Mouse (Mus musculus): Measurements from ENCODE around the gene Plekha7. TPM values are rescaled to one million over a fixed set of nuclear protein-coding genes. Genes with fewer than 3 reads are reported as not detected.

Plekha7 gene
- polyA plus RNA-seq, 1 experiment from 2014 or later: 4.2 TPM

GRCm38 (mm10) chr7:116223010-116223783 is 85.0 kb downstream of the Plekha7 start:
- Histone ChIP-seq H3K27ac (ENCODE audit: low read length) (no peak overlapping the region), H3K4me2 (ENCODE audit: low read depth, low read length) (no peak overlapping the region)
- ATAC-seq (ENCODE audit: low read depth): no peak

GRCm38 (mm10) chr7:116222288-116223009 is 85.7 kb downstream of the Plekha7 start:
- H3K4me2 ChIP-seq (ENCODE audit: low read depth, low read length): no peak overlapping the region
- H3K9me3 ChIP-seq (replicated peaks; ENCODE audit: control insufficient read depth, low read length): no peaks in the 10 kb centered on the region
- no peak overlapping the region for H3K27ac ChIP-seq (ENCODE audit: low read length)
- ATAC-seq (ENCODE audit: low read depth): peak; percentile 86
- H3K27me3 ChIP-seq (ENCODE audit: control insufficient read depth, insufficient read depth, low read depth, low read length): no peaks in the 10 kb centered on the region
- H3K36me3 ChIP-seq (ENCODE audit: control insufficient read depth, insufficient read depth): no peaks in the 10 kb centered on the region
- H3K4me1 ChIP-seq (ENCODE audit: control insufficient read depth, low read depth, low read length): peaks cover 2% of the 10 kb centered on the region; the same call in 1 of the 2 replicates
- no peak overlapping the region for H3K4me3 ChIP-seq (ENCODE audit: low read depth, low read length)
- 32% methylated on average over 8 of the region's 8 CpGs for WGBS (ENCODE audit: insufficient replicate concordance)
- H3K9ac ChIP-seq (ENCODE audit: low read depth, low read length): no peak overlapping the region

More at GRCm38 (mm10) chr7:116223010-116223783, 85.0 kb downstream of the Plekha7 start:
- Histone ChIP-seq H3K27me3 (ENCODE audit: control insufficient read depth, insufficient read depth, low read depth, low read length) (no peaks in the 10 kb centered on the region), H3K4me3 (ENCODE audit: low read depth, low read length) (no peak overlapping the region), H3K36me3 (ENCODE audit: control insufficient read depth, insufficient read depth) (no peaks in the 10 kb centered on the region), H3K9me3 (replicated peaks; ENCODE audit: control insufficient read depth, low read length) (no peaks in the 10 kb centered on the region), H3K9ac (ENCODE audit: low read depth, low read length) (no peak overlapping the region), H3K4me1 (ENCODE audit: control insufficient read depth, low read depth, low read length) (peaks cover 2% of the 10 kb centered on the region; the same call in 1 of the 2 replicates)
- 62% methylated on average over 14 of the region's 14 CpGs for WGBS (ENCODE audit: insufficient replicate concordance)

GRCm38 (mm10) chr7:116221883-116222282 is 86.3 kb downstream of the Plekha7 start:
- Histone ChIP-seq H3K4me3 (ENCODE audit: low read depth, low read length) (no peak overlapping the region), H3K27me3 (ENCODE audit: control insufficient read depth, insufficient read depth, low read depth, low read length) (no peaks in the 10 kb centered on the region), H3K9me3 (replicated peaks; ENCODE audit: control insufficient read depth, low read length) (no peaks in the 10 kb centered on the region), H3K4me1 (ENCODE audit: control insufficient read depth, low read depth, low read length) (peaks cover 2% of the 10 kb centered on the region; the same call in 1 of the 2 replicates), H3K36me3 (ENCODE audit: control insufficient read depth, insufficient read depth) (no peaks in the 10 kb centered on the region), H3K9ac (ENCODE audit: low read depth, low read length) (no peak overlapping the region), H3K27ac (ENCODE audit: low read length) (no peak overlapping the region), H3K4me2 (ENCODE audit: low read depth, low read length) (no peak overlapping the region)
- ATAC-seq (ENCODE audit: low read depth): no peak
- 39% methylated on average over 7 of the region's 7 CpGs for WGBS (ENCODE audit: insufficient replicate concordance)

- H3K9ac ChIP-seq (ENCODE audit: low read depth, low read length): no peak overlapping the region
- no peaks in the 10 kb centered on the region for H3K36me3 ChIP-seq (ENCODE audit: control insufficient read depth, insufficient read depth)
- ATAC-seq (ENCODE audit: low read depth): no peak
- H3K9me3 ChIP-seq (replicated peaks; ENCODE audit: control insufficient read depth, low read length): no peaks in the 10 kb centered on the region
- 69% methylated on average over 12 of the region's 12 CpGs for WGBS (ENCODE audit: insufficient replicate concordance)
- no peaks in the 10 kb centered on the region for H3K27me3 ChIP-seq (ENCODE audit: control insufficient read depth, insufficient read depth, low read depth, low read length)
- H3K27ac ChIP-seq (ENCODE audit: low read length): no peak overlapping the region
- H3K4me1 ChIP-seq (ENCODE audit: control insufficient read depth, low read depth, low read length): peaks cover 2% of the 10 kb centered on the region; the same call in 1 of the 2 replicates
- no peak overlapping the region for H3K4me3 ChIP-seq (ENCODE audit: low read depth, low read length)
- H3K4me2 ChIP-seq (ENCODE audit: low read depth, low read length): no peak overlapping the region
Measured at GRCm38 (mm10) chr7:116220103-116220707, 88.0 kb downstream of the Plekha7 start.

GRCm38 (mm10) chr7:116217747-116218146 is 90.4 kb downstream of the Plekha7 start:
- H3K4me1 ChIP-seq (ENCODE audit: control insufficient read depth, low read depth, low read length): peaks cover under 1% of the 10 kb centered on the region; the same call in 1 of the 2 replicates
- no peaks in the 10 kb centered on the region for H3K9me3 ChIP-seq (replicated peaks; ENCODE audit: control insufficient read depth, low read length)
- no peak overlapping the region for H3K9ac ChIP-seq (ENCODE audit: low read depth, low read length)
- H3K36me3 ChIP-seq (ENCODE audit: control insufficient read depth, insufficient read depth): no peaks in the 10 kb centered on the region
- H3K27ac ChIP-seq (ENCODE audit: low read length): no peak overlapping the region
- H3K27me3 ChIP-seq (ENCODE audit: control insufficient read depth, insufficient read depth, low read depth, low read length): no peaks in the 10 kb centered on the region
- WGBS (ENCODE audit: insufficient replicate concordance): 82% methylated on average over 7 of the region's 7 CpGs
- ATAC-seq (ENCODE audit: low read depth): no peak
- no peak overlapping the region for H3K4me2 ChIP-seq (ENCODE audit: low read depth, low read length)
- no peak overlapping the region for H3K4me3 ChIP-seq (ENCODE audit: low read depth, low read length)

- no peaks in the 10 kb centered on the region for H3K36me3 ChIP-seq (ENCODE audit: control insufficient read depth, insufficient read depth)
- no peak overlapping the region for H3K4me2 ChIP-seq (ENCODE audit: low read depth, low read length)
- no peak overlapping the region for H3K9ac ChIP-seq (ENCODE audit: low read depth, low read length)
- peaks cover 2% of the 10 kb centered on the region; the same call in 1 of the 2 replicates for H3K4me1 ChIP-seq (ENCODE audit: control insufficient read depth, low read depth, low read length)
- H3K9me3 ChIP-seq (replicated peaks; ENCODE audit: control insufficient read depth, low read length): no peaks in the 10 kb centered on the region
- no peak for ATAC-seq (ENCODE audit: low read depth)
- no peak overlapping the region for H3K27ac ChIP-seq (ENCODE audit: low read length)
- H3K4me3 ChIP-seq (ENCODE audit: low read depth, low read length): no peak overlapping the region
- no peaks in the 10 kb centered on the region for H3K27me3 ChIP-seq (ENCODE audit: control insufficient read depth, insufficient read depth, low read depth, low read length)
- WGBS (ENCODE audit: insufficient replicate concordance): 41% methylated on average over 9 of the region's 9 CpGs
Measured at GRCm38 (mm10) chr7:116211904-116212303, 96.3 kb downstream of the Plekha7 start.

GRCm38 (mm10) chr7:116209926-116210631 is 98.1 kb downstream of the Plekha7 start:
- Histone ChIP-seq H3K4me2 (ENCODE audit: low read depth, low read length) (no peak overlapping the region), H3K9me3 (replicated peaks; ENCODE audit: control insufficient read depth, low read length) (no peaks in the 10 kb centered on the region), H3K4me1 (ENCODE audit: control insufficient read depth, low read depth, low read length) (peaks cover 3% of the 10 kb centered on the region; the same call in 1 of the 2 replicates), H3K27ac (ENCODE audit: low read length) (no peak overlapping the region), H3K27me3 (ENCODE audit: control insufficient read depth, insufficient read depth, low read depth, low read length) (no peaks in the 10 kb centered on the region), H3K4me3 (ENCODE audit: low read depth, low read length) (no peak overlapping the region), H3K9ac (ENCODE audit: low read depth, low read length) (no peak overlapping the region), H3K36me3 (ENCODE audit: control insufficient read depth, insufficient read depth) (no peaks in the 10 kb centered on the region)
- WGBS (ENCODE audit: insufficient replicate concordance): 33% methylated on average over 10 of the region's 10 CpGs
- no peak for ATAC-seq (ENCODE audit: low read depth)

GRCm38 (mm10) chr7:116208880-116209279 is 99.3 kb downstream of the Plekha7 start:
- H3K4me2 ChIP-seq (ENCODE audit: low read depth, low read length): no peak overlapping the region
- peaks cover 3% of the 10 kb centered on the region; the same call in 1 of the 2 replicates for H3K4me1 ChIP-seq (ENCODE audit: control insufficient read depth, low read depth, low read length)
- WGBS (ENCODE audit: insufficient replicate concordance): 40% methylated on average over 8 of the region's 8 CpGs
- no peak overlapping the region for H3K9ac ChIP-seq (ENCODE audit: low read depth, low read length)
- H3K4me3 ChIP-seq (ENCODE audit: low read depth, low read length): no peak overlapping the region
- H3K9me3 ChIP-seq (replicated peaks; ENCODE audit: control insufficient read depth, low read length): no peaks in the 10 kb centered on the region
- no peaks in the 10 kb centered on the region for H3K36me3 ChIP-seq (ENCODE audit: control insufficient read depth, insufficient read depth)
- ATAC-seq (ENCODE audit: low read depth): no peak
- no peak overlapping the region for H3K27ac ChIP-seq (ENCODE audit: low read length)
- no peaks in the 10 kb centered on the region for H3K27me3 ChIP-seq (ENCODE audit: control insufficient read depth, insufficient read depth, low read depth, low read length)

All from liver, embryonic 16.5 days (tissue).